Mouse (Mus musculus) c-Kit-positive CD71-negative TER-119-negative erythroid progenitor cells, embryonic 14.5 days (primary cell): ENCODE measurements around the gene Pax6.

Experiments
- DNase-seq: peaks from one replicate; pipeline ENCODE4 v3.0.0-alpha.2; 2013; ENCODE audit warnings: low read depth

The Pax6 gene

DNA sequence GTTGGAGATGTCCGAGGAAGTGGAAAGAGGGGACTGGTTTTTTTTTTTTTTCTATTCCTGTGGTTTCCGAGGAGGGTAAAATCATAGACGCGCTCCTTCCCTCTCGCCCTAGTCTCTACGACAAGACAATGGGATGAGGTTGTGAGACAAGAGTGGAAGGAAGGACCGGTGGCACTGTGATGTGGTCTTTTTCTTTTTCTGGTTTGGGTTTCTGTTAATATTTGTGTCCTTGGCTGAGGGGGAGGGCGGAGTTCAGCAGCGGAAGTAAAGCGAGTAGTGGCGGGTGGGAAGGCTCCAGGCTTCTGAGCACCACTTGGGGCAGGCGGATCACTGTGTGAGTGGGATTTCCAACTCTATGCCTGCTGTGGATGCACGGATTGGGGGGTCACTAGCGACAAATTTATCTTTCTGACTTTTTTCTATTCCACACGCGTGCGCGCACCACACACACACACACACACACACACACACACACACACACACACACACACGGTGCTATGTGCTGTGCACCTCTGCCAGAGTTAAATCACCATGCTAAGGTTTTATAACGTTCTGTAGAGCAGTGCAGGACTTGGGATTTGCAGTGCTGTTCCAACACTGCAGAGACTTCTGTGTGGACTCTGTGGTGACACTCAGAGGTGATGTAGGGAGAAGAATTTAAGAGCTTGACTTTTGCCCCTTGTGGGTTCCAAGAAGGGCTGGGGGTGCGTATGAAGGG is 14.1 kb downstream of the Pax6 start:
- no peak for DNase-seq

DNA sequence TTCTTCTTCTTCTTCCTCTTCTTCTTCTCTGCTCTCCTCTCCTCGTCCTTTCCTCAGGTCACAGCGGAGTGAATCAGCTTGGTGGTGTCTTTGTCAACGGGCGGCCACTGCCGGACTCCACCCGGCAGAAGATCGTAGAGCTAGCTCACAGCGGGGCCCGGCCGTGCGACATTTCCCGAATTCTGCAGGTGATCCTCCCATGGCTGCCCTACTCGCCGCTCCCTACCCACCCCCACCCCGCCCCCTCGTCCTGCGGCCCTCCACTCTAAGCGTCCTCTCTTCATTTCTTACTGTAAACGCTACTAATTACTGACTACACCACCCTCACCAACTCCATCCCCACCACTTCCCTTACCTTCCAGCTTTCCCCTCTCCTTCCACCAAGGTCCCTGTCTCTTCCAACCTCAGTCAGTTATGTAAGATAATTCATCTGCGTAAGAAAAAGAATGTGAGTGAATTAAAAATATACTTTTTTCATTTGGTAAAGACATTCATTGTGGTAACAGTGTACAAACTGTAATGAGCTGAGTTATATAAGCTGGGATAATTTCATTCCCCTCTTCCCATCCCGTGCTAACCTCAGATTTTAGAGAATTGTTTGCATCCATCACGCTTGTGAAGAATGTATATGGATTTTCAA is 15.2 kb downstream of the Pax6 start:
- DNase-seq: no peak

DNA sequence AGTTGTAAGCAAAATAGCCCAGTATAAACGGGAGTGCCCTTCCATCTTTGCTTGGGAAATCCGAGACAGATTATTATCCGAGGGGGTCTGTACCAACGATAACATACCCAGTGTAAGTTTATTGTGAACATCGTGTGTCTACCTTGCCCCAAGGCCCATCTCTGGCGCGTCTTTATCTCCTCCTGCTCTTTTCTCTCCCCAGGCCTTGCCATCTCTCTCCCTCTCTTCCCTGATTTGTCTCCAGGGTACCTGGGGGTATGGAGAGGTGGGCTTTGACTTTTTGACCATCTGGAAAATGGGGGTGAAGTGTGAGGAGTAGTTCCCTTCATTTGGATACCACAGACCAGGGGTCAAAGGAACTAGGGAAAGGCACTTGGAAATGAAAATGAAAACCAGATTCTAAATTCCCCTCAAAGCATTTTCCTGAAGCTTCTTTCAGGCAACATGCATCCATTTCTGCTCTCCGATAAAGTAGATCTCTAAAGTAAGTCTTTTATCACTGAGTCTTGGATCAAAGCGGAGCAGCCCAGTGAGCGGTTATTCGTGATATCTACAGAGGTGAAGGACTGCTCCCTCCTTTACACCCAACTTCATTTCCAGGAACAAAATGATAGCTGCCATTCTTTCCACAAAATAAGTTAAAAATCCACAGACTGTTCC is 16.4 kb downstream of the Pax6 start:
- DNase-seq: no peak

DNA sequence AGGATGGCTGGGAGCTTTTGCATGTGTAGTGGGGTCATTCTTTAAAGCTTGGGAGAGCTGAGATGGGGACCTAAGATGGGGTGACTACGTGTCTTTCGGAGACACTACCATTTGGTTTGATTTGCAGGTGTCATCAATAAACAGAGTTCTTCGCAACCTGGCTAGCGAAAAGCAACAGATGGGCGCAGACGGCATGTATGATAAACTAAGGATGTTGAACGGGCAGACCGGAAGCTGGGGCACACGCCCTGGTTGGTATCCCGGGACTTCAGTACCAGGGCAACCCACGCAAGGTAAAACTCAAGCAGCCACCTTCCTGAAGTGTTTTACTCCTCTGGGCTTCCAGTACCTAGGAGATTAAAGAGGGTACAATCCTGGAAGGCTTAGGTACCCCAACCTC is 17.0 kb downstream of the Pax6 start:
- DNase-seq: no peak

DNA sequence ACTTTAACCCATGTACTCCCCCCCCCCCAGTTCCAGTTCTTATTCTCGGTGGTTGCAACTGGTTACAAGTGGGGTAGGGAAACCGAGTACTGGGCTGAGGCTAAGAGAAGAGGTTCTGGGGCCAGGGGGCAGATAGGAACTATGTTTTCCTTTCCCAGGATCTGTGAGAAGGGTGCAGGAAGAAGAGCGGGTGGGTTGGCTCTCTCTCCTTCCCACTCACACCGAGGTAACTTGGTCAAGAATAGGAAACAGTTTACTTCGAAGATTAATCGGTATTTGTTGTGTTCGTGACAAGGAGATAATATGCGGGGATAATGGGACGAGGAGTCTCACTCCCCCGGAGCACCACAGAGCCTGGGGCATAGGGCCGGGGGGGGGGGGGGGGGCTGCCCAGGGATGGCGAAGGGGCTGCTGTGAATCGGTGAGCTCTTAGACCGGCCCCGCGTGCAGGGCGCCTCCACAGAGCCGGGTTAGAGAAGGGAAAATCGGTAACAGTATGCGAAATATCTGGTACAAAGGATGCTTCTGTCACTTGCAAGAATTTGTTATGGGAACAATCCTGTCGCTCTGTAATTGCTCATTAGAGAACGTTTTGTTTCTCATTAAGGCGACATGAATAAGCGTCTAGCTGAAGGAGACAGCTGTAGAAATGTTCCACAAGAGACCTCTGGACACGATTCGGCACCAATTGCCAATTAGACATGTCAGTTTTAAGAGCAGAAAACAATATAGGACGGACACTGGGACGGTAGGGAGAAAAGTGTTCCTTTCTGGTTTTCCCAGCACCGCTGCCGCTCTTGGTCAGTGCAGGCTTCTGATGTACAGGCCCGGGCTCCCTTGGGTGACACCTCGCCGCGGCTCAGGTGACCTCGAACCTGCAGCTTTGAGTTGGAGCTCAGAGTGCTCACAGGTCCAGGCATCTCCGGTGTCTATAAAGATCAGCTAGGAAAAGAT is 17.9 kb downstream of the Pax6 start:
- DNase-seq: no peak

DNA sequence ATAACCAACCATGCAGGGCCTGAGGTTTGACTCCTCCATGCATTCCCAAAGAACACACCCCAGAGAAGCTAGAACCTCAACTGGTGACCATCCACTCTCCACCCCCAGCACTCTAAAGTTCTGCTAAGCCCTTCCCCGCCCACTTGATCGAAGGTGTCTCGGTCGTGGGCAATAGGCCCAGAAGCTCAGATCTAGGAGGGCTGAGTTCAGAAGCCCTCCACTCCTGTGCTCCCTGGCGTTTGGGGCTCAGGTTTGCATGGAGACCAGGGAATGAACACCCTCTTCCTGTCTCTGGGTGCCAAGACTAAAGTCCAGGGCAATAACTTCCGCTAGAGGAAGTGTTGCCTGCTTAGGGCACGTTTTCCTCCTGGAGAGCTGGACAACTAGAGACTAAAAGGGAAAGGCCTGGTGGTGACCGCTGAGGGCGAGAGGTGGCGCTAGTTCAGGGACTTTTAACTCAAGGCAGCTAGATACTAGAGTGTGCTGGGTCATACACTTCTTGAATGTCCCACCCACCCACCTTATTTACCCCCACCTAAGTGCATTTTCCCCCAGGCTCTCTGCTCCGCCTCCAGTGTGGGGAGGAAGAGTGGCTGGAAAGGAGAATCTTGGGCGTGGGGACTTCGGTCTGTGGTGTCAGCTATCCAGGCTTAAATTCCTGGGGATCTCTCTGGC is 18.8 kb downstream of the Pax6 start:
- no peak for DNase-seq

DNA sequence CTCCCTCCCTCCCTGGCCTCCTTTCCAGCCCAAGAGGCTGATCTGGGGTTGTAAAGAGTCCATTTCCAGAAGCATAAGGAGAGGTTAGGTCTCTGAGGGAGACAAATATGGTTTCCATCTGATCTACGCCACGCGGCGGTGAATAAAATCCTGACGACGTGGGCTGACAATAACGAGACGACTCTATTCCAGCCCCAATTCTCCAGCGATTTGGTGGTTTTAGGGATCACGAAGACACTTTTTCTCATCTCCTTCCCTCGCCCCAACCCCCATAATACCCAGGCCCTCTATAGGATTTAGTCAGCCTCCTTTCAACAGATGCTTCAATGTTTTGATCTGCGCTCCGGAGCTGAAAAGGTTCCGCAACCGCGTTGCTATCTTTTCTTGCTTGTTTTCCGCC is 19.3 kb downstream of the Pax6 start:
- DNase-seq: no peak

DNA sequence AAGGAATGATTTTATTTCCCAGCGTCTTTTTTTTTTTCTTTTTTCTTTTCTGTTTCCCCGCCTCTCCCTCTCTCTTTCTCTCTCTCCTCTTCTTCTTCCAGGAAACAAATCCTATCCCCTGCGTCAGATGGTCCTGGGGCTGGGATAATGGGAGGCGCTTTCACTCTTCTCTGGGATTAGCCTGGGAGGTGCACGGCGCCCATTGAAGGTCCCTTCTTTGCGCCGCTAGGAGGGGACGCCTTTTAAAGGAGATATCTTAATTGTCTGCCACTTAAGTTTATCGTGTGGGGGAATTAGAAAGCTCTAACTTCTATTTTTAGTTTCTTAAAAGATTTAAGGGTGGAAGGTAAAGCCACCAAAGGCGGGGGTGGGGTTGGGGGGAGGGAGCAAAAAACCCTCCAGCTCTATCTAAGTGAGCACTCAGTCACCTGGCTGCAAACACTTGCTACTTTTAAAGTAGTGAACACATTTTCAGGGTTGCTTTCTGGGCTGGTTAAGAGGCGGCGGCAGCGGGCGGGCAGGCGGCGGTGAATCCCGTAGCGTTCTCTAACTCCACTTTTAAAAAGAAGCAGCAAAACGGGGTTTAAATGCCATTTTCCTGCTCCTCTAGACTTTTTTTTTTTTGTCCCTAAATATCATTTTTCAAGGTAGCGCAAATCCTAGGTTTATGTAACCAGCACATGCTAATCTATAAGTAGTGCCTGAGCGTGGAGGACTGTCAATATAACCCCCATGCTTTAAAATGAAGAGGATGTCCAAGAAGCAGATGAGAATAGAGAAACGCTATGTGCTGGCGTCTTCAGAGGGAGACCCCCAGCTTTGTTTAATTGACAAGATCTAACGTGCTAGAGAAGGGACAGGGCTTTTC is 20.0 kb downstream of the Pax6 start:
- no peak for DNase-seq

DNA sequence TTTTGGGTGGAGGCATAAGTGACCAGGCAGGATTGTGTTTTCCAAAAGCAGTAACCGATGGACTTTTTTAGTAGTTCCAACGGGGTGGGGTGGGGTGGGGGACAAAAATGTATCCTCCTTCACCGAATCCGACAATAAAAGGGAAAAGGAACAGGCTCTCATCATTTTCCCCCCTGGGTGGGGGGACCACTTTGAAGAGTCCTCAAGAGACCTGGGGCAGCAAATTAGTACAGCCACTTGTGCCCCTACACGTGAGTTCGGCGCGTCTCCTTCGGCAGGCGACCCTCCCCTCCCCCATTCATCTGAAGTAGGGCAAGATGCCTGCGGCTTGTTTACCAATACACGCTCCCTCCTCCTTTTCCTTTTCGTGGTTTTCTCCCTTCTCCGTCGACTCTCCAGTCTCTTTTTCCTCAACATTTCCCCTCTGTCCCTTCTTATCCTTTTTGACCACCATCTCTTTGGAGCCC is 20.6 kb downstream of the Pax6 start:
- DNase-seq: no peak

DNA sequence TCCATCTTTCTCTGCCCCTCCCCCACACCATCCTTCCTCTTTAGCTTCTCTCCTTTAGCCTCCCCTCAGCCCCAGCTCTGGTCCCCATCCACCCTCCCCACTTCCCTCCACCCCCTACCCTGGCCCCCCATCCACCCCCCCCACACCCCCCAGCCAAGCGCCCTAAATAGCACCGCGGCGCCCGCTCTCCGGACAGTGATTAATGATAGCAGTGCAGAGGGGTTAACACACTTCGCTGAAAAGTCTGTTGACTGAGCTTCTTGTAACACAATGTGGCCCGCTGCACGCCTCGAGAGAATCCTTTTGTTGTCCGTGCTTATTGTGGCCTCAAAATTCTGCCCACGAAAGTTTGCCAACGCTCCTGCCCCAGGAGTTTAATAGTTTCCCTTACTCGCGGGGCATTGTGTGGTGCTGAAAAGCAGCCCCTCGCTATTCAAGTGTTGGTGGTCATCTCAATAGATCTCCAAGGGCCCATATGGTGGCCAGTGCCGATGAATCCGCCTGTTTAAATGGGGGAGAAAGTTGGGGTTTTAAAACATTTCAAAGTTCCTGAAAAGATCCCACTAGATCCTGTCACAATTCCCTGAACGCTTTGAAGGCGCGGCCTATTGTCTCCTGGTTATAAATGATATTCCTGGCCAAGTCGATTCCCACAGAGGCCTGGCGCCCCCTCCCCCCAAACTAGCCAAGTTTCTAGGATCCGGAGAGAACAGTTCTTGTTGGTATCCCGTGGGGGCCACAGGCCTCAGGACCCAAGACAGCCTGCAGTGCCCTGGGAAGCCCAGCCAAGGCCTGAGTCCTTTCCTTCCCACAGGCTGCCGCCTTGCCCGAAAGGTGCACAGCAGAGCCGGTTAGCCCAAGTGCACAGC is 21.3 kb downstream of the Pax6 start:
- no peak for DNase-seq

DNA sequence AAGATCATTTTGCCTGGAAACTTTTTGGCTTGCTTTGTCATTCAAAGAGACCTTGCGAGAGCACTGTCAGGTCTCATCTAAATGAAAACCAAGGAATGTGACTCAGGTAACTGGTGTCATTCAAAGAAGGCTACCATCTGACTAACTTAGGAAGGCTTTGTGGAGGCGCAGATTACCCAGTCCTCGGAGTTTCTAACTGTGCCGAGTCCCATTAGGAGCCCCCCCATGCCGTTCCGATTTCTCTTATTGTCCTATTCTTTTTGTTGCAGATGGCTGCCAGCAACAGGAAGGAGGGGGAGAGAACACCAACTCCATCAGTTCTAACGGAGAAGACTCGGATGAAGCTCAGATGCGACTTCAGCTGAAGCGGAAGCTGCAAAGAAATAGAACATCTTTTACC is 22.6 kb downstream of the Pax6 start:
- no peak for DNase-seq

DNA sequence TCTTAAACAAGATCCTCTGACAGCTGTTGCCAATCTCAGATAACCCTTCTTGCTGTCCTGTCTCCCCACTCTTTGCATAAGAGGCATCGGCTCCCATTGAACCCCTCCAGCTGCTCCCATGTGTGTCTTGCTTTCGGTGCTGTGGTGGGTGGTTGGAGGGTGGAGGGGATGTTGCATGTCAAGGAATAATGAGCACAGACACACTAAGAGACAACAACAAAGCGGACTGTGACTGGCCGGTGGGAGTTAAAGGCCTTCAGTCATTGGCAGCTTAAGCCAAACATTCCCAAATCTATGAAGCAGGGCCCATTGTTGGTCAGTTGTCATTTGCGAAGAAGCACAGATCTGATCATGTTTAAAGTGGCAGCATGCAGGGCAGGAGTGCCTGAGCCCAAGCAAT is 29.0 kb downstream of the Pax6 start:
- no peak for DNase-seq

DNA sequence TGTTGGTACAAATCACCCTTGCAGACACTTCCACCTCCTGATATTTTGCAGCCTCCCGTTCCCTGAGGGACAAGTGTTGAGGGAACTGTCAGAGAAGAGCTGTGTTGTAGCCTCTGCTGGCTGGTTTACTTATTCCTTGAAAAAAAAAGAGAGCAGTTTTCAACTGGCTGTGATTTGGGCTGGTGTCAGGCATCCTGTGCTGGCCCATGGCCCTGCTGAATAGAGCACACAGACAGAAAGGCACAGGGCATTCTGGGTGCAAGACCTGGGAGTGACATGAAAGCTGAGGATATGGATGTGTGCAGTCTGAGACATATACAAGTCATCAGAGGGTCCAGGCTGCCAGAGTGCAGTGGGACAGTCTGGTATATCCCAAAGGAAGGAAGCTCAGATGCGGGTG is 29.9 kb downstream of the Pax6 start:
- DNase-seq: no peak

DNA sequence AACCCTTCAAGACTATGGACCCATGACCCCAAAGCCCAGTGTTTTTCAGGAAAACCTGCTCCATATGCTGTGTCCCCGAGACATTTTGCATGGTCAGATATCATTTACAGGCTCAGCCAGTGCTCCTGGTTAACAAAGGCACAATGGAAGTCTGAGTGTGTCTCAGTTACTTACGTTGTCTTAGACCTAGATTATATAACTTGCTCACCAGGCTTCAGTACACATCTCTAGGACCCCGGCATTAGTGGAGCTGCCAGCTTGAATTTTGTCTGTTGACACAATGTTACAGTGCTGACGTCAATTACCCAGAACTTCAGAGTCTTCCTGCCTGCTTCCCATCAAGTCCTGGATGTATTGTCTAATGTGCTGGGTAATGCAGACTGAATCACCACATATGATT is 33.1 kb downstream of the Pax6 start:
- DNase-seq: no peak

DNA sequence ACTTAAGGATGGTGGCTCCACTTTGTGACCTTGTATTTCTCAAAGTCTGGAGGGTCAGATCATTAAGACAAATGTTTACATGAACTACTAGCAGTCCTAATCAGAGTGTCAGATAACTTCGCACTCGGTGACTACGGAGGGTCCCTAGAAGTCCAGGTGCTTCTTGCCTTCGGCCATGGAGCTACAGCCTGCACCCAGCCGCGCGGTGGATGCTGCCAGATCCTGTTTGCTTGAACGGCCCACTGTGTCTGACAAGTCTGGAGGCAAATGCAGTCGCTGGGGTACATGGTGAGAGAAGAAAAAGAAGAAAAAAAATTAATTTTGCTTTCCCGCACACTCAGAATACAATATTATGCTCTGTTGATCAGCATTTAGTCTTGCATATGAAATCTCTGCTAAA is 33.9 kb downstream of the Pax6 start:
- DNase-seq: no peak

DNA sequence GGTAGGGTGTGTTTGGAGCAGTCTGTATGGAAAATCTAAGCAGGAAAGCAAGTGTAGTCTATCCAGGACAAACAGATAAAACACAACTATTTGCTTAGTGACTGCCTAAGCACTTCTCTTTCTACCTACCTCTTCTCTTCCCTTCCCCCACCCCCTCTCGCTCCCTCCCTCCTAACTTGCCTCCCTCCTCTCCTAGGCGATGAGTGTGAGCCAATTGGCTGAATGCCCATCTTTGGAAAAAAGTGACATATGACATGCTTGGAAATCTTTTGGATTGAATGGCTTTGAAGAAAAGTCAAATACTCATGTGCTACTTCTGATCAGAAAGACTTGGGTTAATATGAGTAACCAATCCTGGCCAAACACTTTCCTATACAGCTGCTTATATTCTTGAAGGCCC is 36.6 kb downstream of the Pax6 start:
- DNase-seq: no peak

DNA sequence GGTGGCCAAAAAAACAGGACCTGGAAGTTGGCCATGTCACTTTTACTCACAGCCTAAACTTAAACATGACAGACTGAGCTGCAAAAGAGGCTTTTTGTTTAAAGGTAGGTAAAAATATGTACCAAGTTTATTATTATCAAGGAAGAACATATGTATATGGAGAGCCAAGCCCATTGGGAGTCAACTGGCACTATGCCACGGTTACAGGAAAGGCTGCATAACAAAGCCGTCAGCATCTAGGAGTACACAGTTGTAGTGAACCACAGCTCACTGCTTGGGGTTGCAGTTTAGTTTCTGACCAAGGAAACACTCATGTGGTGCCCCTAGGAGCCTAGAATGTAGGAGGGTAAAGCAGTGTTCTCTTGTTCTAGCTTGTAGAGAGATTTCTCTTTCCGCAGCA is 40.4 kb downstream of the Pax6 start:
- DNase-seq: no peak

DNA sequence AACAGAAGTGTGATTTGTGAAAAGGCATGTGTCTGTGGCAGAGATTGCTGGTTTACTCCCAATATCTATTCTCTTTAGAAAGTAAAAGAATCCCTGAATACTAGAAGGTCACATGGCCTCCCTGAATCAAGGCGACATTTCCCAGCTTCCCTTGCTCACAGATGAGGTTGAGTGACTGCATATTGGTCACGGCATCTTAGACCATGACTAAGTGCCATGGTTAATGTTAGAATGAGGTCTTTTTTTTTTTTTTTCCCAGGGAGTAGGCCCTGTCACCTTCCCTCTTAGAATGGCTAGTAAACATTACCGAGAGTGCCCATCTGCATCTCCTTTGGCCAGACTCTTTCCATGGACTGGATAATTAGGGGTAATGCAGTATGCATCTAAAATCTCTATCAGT is 41.8 kb downstream of the Pax6 start:
- DNase-seq: no peak

DNA sequence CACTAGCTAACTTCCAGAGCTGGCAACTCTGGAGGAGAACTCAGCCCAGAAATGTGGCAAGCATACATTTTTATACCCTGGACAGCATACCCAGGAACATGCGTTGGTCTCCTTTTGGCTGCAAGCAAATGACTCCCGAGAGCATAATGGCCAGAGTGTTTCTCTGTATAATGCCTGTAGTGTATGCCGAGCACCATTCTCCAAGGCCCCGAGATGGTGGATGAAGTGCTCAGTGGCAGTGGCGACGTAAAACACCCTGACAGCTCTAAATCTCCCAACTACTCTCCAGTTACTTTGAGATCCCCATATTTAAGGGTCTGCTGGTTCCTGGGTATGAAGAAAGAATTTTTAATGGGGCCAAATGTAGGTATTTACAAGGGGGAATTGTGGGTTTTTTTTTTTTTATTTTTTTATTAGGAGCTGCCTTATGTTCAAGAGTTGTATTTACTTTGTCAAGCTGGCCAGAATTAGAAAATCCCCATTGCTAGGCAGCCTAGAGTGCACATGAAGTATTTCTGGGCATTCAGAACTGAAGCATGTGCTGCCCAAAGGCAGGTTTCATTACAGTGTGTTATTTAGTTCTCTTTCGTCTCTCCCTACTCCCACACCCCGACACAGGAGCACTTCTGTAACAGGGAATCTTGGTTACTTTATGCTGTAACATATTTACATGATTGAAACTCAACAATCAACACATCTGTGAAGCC is 46.9 kb downstream of the Pax6 start:
- no peak for DNase-seq
